Mouse (Mus musculus): ENCODE data around the gene Gpm6a. TPM values are rescaled to one million over a fixed set of nuclear protein-coding genes. Genes with fewer than 3 reads are reported as not detected.

Gene Gpm6a
- polyA plus RNA-seq, 1 experiment from 2014 or later: 210 TPM

DNA sequence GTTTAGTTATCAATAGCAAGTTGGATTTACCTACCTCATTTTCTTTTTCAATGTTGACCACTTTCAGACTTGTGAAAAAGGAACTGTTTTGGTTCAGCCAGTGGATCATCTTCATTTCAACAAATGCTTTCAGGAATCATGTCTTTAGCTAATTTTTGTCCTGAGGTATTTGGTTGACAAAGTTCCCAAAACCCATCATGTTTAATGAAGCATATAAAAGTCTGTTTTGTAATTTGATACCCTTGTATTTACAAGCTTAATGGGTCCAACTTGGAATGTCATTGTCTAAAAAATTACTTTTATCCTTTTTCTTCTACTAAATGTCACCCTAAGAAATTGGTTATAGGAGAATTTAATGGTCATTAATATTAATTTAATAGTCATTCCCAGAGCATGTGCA is 6.9 kb downstream of the Gpm6a start:
- peaks cover 6% of the 10 kb centered on the region; the same call in 1 of the 2 replicates for H3K4me1 ChIP-seq
- no peaks in the 10 kb centered on the region for H3K27me3 ChIP-seq
- no peak for ATAC-seq (ENCODE audit: low FRiP score, low read depth)
- no peaks in the 10 kb centered on the region for H3K36me3 ChIP-seq
- H3K4me3 ChIP-seq: no peak overlapping the region
- H3K9me3 ChIP-seq: no peaks in the 10 kb centered on the region
- no peak overlapping the region for H3K27ac ChIP-seq (replicated peaks)
- H3K4me2 ChIP-seq (replicated peaks): no peak overlapping the region
- H3K9ac ChIP-seq (replicated peaks): no peak overlapping the region

DNA sequence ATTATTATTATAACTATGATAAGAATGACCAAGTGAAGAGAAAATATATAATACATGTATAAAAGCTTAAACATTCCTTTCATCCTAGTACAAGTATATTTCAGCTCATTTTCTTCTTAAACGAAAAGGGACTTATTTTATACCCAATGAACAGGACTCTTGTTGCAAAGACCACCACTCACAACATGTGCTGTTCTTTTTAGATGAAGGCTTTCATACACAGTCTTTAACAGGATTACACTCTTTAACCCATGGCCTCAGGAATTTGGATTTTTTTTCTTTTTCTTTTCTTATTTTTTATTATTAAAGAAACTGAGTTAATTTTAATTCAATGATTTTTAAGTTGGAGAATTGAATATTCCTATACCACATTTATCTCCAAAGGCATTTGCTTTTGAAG is 20.4 kb downstream of the Gpm6a start:
- H3K27me3 ChIP-seq: no peaks in the 10 kb centered on the region
- H3K4me1 ChIP-seq: peaks cover 7% of the 10 kb centered on the region
- H3K4me3 ChIP-seq: no peak overlapping the region
- H3K27ac ChIP-seq (replicated peaks): no peak overlapping the region
- H3K9me3 ChIP-seq: no peaks in the 10 kb centered on the region
- peak; percentile 65 for ATAC-seq (ENCODE audit: low FRiP score, low read depth)
- 17% methylated on average over 1 of the region's 1 CpGs for WGBS
- H3K36me3 ChIP-seq: no peaks in the 10 kb centered on the region
- no peak overlapping the region for H3K4me2 ChIP-seq (replicated peaks)
- H3K9ac ChIP-seq (replicated peaks): no peak overlapping the region

DNA sequence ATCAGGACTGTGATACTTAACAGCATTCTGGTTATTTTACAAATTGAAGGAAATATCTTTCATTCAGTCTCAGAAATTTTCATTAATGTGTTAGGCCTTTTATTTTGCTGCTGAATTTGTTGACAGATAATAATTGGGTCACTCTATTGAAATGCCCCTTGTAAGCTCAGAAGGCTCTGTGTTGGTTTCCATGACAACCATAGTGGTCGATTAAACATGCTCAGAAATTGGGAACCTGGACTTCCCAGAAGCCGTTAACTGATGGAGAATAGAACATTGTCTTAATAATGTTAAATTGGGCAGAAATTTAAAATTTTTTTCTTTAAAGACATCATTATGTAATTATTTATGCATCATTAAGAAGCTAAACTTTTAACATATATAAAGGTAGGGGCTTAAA is 20.9 kb downstream of the Gpm6a start:
- no peak overlapping the region for H3K4me3 ChIP-seq
- no peaks in the 10 kb centered on the region for H3K36me3 ChIP-seq
- no peaks in the 10 kb centered on the region for H3K9me3 ChIP-seq
- ATAC-seq (ENCODE audit: low FRiP score, low read depth): peak; percentile 91
- no peak overlapping the region; the same call in 1 of the 2 replicates for H3K4me2 ChIP-seq (replicated peaks)
- H3K27ac ChIP-seq (replicated peaks): no peak overlapping the region
- 11% methylated on average over 2 of the region's 2 CpGs for WGBS
- no peak overlapping the region for H3K9ac ChIP-seq (replicated peaks)
- peaks cover 7% of the 10 kb centered on the region for H3K4me1 ChIP-seq
- no peaks in the 10 kb centered on the region for H3K27me3 ChIP-seq

DNA sequence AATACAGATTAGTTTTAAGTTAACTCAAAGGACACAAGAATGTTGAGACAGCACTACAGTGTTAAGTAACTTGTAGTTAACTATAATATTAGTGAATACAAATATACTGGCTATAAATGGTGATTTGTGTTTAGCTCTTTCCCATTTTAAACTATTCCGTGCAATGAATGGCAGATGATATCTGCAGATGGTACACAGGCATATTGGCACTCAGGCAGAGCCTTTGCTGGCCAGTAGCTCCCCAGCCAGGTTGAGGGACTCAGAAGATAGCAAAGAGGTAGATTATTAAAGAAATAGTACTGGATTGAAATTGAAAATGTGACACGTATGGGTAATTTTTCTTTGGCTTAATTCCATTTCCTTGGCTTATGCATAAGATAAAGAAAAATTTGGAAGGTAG is 21.3 kb downstream of the Gpm6a start:
- peak; percentile 57 for ATAC-seq (ENCODE audit: low FRiP score, low read depth)
- Histone ChIP-seq H3K4me2 (replicated peaks) (no peak overlapping the region), H3K36me3 (no peaks in the 10 kb centered on the region), H3K9ac (replicated peaks) (no peak overlapping the region), H3K4me1 (peaks cover 7% of the 10 kb centered on the region), H3K4me3 (no peak overlapping the region), H3K27me3 (no peaks in the 10 kb centered on the region), H3K27ac (replicated peaks) (peak overlapping the region; percentile 54; the same call in 1 of the 2 replicates), H3K9me3 (no peaks in the 10 kb centered on the region)
- 52% methylated on average over 2 of the region's 2 CpGs for WGBS

DNA sequence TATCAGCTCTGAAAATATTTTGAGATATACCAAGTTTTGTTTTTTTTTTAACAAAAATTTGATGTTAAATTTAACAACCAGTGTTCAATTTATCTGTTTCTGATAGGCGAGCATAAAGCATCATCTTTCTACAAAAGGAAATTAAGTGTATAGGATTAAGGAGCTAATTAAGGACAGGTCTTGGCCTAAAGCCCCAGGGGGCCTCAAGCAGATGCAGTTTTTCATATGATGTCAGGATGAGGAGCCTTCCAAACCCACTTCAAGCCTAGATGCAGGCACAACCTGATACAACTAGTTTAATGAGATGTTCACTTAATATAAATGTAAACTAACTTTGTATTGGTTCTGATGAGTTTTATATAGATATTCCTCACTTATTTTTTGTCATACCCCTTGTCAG is 22.0 kb downstream of the Gpm6a start:
- no peak overlapping the region for H3K27ac ChIP-seq (replicated peaks)
- no peak overlapping the region for H3K4me2 ChIP-seq (replicated peaks)
- H3K4me1 ChIP-seq: peaks cover 7% of the 10 kb centered on the region
- no peaks in the 10 kb centered on the region for H3K9me3 ChIP-seq
- H3K9ac ChIP-seq (replicated peaks): no peak overlapping the region
- no peak overlapping the region for H3K4me3 ChIP-seq
- no peak for ATAC-seq (ENCODE audit: low FRiP score, low read depth)
- WGBS: 24% methylated on average over 1 of the region's 1 CpGs
- H3K36me3 ChIP-seq: no peaks in the 10 kb centered on the region
- H3K27me3 ChIP-seq: no peaks in the 10 kb centered on the region

- WGBS: 50% methylated on average over 2 of the region's 2 CpGs
- H3K9ac ChIP-seq (replicated peaks): no peak overlapping the region
- no peak overlapping the region for H3K4me3 ChIP-seq
- ATAC-seq (ENCODE audit: low FRiP score, low read depth): no peak
- H3K27me3 ChIP-seq: no peaks in the 10 kb centered on the region
- H3K4me2 ChIP-seq (replicated peaks): no peak overlapping the region
- H3K36me3 ChIP-seq: no peaks in the 10 kb centered on the region
- peaks cover 16% of the 10 kb centered on the region; the same call in 1 of the 2 replicates for H3K4me1 ChIP-seq
- no peak overlapping the region for H3K27ac ChIP-seq (replicated peaks)
- H3K9me3 ChIP-seq: no peaks in the 10 kb centered on the region
Measured at GRCm38 (mm10) chr8:54986791-54987190, 32.1 kb downstream of the Gpm6a start.

DNA sequence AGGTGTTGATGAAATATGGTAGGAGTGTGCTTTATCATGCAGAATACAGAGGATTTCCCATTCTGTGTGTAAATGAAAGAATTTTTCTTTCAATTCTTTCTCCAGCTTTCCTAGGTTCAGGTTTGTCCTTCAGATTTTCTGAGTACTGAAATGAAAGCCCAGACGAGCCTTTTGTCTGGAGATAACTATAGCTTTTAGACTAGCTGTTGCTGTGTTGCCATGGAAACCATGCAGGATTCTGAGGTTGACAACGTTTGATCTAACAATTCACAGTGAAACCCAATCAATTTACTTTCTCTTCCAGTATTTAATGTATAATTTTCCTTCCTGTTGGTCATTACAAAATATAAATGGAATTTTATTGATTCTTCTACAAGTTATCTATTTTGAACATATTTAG is 34.5 kb downstream of the Gpm6a start:
- H3K9ac ChIP-seq (replicated peaks): no peak overlapping the region
- ATAC-seq (ENCODE audit: low FRiP score, low read depth): 0 out of 2 replicates have a peak, but pooled peaks have one; percentile 42
- no peak overlapping the region for H3K4me2 ChIP-seq (replicated peaks)
- no peaks in the 10 kb centered on the region for H3K36me3 ChIP-seq
- no peaks in the 10 kb centered on the region for H3K9me3 ChIP-seq
- no peaks in the 10 kb centered on the region for H3K27me3 ChIP-seq
- H3K4me3 ChIP-seq: no peak overlapping the region
- peaks cover 18% of the 10 kb centered on the region; the same call in 1 of the 2 replicates for H3K4me1 ChIP-seq
- 4% methylated on average over 2 of the region's 2 CpGs for WGBS
- H3K27ac ChIP-seq (replicated peaks): no peak overlapping the region

DNA sequence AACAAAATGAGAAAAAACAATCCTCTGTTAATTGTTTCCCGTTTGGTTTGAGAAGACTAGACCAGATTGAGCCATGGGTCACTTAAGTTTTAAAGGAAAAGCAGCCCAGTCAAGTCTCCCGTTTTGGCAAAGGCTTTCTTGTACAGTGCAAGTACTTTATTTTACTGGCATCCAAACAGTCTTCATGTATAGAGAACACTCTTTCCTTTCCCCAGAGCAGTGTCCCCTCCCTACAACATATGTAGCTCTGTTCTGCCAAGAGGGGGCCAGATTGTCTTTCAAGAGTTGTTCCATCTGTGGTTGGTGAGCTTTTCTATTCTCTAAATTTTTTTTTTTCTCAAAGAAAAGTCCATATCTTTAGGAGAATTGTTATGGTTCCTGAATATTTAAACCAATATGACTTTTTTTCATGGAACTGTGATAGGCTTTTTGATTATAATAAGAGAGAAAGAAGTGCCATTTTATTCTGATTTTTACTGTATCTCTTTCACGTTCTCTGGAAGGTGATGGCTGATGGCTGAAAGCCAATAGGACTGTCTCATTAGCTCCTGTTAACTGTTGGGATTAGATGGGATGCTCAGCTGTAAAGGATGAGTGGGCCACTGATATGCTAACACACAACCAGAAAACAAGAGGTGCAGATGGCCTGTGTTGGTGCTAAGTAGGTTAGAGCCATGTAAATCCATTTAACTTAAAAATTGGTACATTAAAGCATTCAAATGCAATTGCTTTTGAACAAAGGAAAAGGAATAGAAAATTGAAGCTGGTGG is 37.4 kb downstream of the Gpm6a start:
- Histone ChIP-seq H3K36me3 (no peaks in the 10 kb centered on the region), H3K4me2 (replicated peaks) (no peak overlapping the region), H3K27ac (replicated peaks) (no peak overlapping the region), H3K4me3 (no peak overlapping the region), H3K27me3 (no peaks in the 10 kb centered on the region), H3K4me1 (peaks cover 18% of the 10 kb centered on the region; the same call in 1 of the 2 replicates), H3K9me3 (no peaks in the 10 kb centered on the region), H3K9ac (replicated peaks) (no peak overlapping the region)
- peak; percentile 71 for ATAC-seq (ENCODE audit: low FRiP score, low read depth)
- WGBS: 70% methylated on average over 3 of the region's 3 CpGs

- ATAC-seq (ENCODE audit: low FRiP score, low read depth): no peak
- Histone ChIP-seq H3K4me2 (replicated peaks) (no peak overlapping the region), H3K4me3 (no peak overlapping the region), H3K27me3 (no peaks in the 10 kb centered on the region), H3K9me3 (no peaks in the 10 kb centered on the region), H3K27ac (replicated peaks) (no peak overlapping the region), H3K4me1 (peaks cover 3% of the 10 kb centered on the region; the same call in 1 of the 2 replicates), H3K9ac (replicated peaks) (no peak overlapping the region), H3K36me3 (no peaks in the 10 kb centered on the region)
- 81% methylated on average over 1 of the region's 1 CpGs for WGBS
Measured at GRCm38 (mm10) chr8:54995662-54996061, 41.0 kb downstream of the Gpm6a start.

DNA sequence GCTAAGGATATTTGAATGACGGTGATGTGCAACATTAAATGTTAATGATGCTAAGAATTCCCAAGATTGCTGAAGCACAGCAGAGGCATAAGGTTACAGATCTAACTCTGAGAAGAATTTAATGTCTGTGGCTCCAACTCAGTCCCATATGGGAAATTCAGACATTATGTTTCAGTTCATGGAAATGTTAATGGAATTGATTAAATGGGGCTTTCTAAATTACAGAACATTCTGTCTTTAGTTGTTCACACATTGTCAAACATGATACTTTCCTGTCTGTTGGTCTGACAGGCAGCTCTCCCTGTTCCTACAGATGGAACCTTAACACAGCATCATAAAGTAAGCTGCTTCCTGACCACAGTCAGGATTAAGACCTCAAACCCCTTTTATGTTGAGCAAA is 47.8 kb downstream of the Gpm6a start:
- Histone ChIP-seq H3K4me3 (no peak overlapping the region), H3K27ac (replicated peaks) (no peak overlapping the region), H3K9ac (replicated peaks) (no peak overlapping the region), H3K36me3 (no peaks in the 10 kb centered on the region), H3K4me2 (replicated peaks) (no peak overlapping the region), H3K27me3 (no peaks in the 10 kb centered on the region), H3K4me1 (no peaks in the 10 kb centered on the region), H3K9me3 (no peaks in the 10 kb centered on the region)
- 87% methylated on average over 1 of the region's 1 CpGs for WGBS
- no peak for ATAC-seq (ENCODE audit: low FRiP score, low read depth)

GRCm38 (mm10) chr8:55002946-55003345 is 48.3 kb downstream of the Gpm6a start:
- 66% methylated on average over 2 of the region's 2 CpGs for WGBS

DNA sequence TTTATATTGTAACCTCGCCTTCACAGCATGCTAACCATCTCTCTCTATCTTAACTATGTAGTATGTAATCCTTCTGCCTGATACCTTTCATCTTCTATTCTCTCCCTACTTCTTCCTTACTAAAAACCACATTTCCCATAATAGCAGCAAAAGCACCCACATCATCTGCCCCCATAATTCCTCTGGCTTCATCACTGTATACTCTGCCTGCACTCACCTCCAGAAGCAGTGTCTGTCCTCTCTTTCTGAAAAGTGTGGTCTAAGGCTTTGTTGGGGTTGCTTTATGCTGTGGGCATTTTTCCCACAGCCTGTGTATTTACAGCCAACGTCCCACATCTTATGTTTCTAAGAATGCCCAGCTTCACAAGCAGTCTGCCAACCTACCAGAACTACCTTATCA is 57.6 kb downstream of the Gpm6a start:
- no peak overlapping the region for H3K27ac ChIP-seq (replicated peaks)
- ATAC-seq (ENCODE audit: low FRiP score, low read depth): no peak
- no peaks in the 10 kb centered on the region for H3K9me3 ChIP-seq
- H3K36me3 ChIP-seq: no peaks in the 10 kb centered on the region
- H3K4me1 ChIP-seq: no peaks in the 10 kb centered on the region
- H3K9ac ChIP-seq (replicated peaks): no peak overlapping the region
- H3K4me3 ChIP-seq: no peak overlapping the region
- no peak overlapping the region for H3K4me2 ChIP-seq (replicated peaks)
- WGBS: 63% methylated on average over 2 of the region's 2 CpGs
- no peaks in the 10 kb centered on the region for H3K27me3 ChIP-seq

More at GRCm38 (mm10) chr8:55002946-55003345, 48.3 kb downstream of the Gpm6a start:
- Histone ChIP-seq H3K9me3 (no peaks in the 10 kb centered on the region), H3K4me2 (replicated peaks) (no peak overlapping the region), H3K4me1 (no peaks in the 10 kb centered on the region), H3K36me3 (no peaks in the 10 kb centered on the region), H3K4me3 (no peak overlapping the region), H3K9ac (replicated peaks) (no peak overlapping the region), H3K27ac (replicated peaks) (no peak overlapping the region), H3K27me3 (no peaks in the 10 kb centered on the region)
- ATAC-seq (ENCODE audit: low FRiP score, low read depth): no peak

GRCm38 (mm10) chr8:55017071-55017470 is 62.4 kb downstream of the Gpm6a start:
- Histone ChIP-seq H3K4me3 (no peak overlapping the region), H3K4me2 (replicated peaks) (no peak overlapping the region), H3K4me1 (no peaks in the 10 kb centered on the region), H3K27me3 (no peaks in the 10 kb centered on the region), H3K36me3 (no peaks in the 10 kb centered on the region), H3K9me3 (no peaks in the 10 kb centered on the region), H3K27ac (replicated peaks) (no peak overlapping the region), H3K9ac (replicated peaks) (no peak overlapping the region)
- WGBS: 67% methylated on average over 1 of the region's 1 CpGs
- peak; percentile 51; the same call in 1 of the 2 replicates for ATAC-seq (ENCODE audit: low FRiP score, low read depth)

Measured in midbrain, embryonic 12.5 days (tissue).